Mouse (Mus musculus): Measurements from ENCODE around the gene Gm10112.

Gene Gm10112

GRCm38 (mm10) chrX:111168040-111168439 lies at the start of gene Gm10112:
Gene Gm10112, plus strand, starts transcription at chrX:111168340.
- in situ Hi-C loops (cut with MboI; ENCODE audit: low sequenced_read_pairs), result no loop called here

- in situ Hi-C loops (cut with MboI; ENCODE audit: low sequenced_read_pairs), result no loop called here
Measured at GRCm38 (mm10) chrX:111189574-111189973, 21.4 kb downstream of the Gm10112 start.

DNA sequence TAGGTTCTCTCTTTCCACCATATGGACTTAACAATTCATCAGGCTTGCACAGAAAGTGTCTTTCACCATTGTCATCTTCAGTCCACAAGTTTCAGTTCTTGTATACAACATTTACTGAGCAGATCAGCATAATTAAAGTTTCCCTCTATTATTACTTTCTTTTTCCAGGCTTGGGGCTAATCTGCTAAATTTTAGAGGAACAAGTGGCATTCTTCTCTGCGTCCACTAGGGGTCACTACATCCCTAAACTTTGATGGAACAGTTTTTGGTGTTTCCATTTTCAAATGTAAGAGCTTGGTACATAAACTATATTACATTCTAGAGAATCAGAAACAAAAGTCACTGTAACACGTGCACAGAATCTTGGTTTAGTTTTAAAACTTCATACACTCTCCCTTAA lies 28.2 kb downstream of the Gm10112 start:
- in situ Hi-C loops (cut with MboI; ENCODE audit: low sequenced_read_pairs), result no loop called here

DNA sequence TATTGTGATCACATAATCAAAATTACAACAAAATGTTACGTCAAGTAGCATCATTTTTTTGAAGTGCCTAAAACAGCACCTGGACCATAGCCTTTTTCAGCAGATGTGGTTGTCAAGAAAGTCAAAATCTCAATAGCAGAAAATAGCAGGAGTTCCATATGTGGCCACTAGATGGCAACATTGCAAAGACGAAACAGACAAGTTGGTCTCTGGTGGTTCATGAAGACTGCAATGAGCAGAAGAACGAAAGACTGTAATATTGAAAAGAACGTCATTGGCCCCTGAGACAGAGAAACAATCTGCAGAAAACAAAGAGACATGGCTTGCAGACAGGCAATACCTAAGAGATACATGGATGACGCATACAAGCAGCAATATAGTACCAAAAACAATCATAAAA lies 42.1 kb downstream of the Gm10112 start:
- in situ Hi-C loops (cut with MboI; ENCODE audit: low sequenced_read_pairs), result no loop called here

Measured in CH12F3 (cell line).